Mouse (Mus musculus): Measurements from ENCODE around the gene Cfap206. TPM values are rescaled to one million over a fixed set of nuclear protein-coding genes. Genes with fewer than 3 reads are reported as not detected.

Cfap206 gene
- polyA plus RNA-seq, 1 experiment from 2014 or later: 0.16 TPM

- Histone ChIP-seq H3K9ac (no peak overlapping the region), H3K4me2 (no peak overlapping the region), H3K27me3 (ENCODE audit: insufficient read depth, low read length) (no peaks in the 10 kb centered on the region), H3K27ac (ENCODE audit: low read depth) (no peak overlapping the region), H3K4me1 (ENCODE audit: insufficient read depth) (no peaks in the 10 kb centered on the region), H3K4me3 (ENCODE audit: low read depth, low read length) (no peak overlapping the region), H3K36me3 (ENCODE audit: insufficient read depth) (peaks cover 36% of the 10 kb centered on the region), H3K9me3 (ENCODE audit: low read depth, low read length) (no peaks in the 10 kb centered on the region)
- WGBS: 80% methylated on average over 5 of the region's 5 CpGs
- DNase-seq (no peak), ATAC-seq (ENCODE audit: insufficient read depth) (no peak)
- TF ChIP-seq CTCF (IDR thresholded peaks at IDR 0.05; ENCODE audit: low read depth): no peak
Observed at GRCm38 (mm10) chr4:34639745-34640364, 90.2 kb downstream of the Cfap206 start.

Other genes with a start within 250 kb of the Cfap206 start
- 56.1 and 60.0 TPM in 2 replicates for gene Akirin2, start 179.3 kb downstream of the Cfap206 start, polyA plus RNA-seq (2014; fragmentation: Nextera tagmentation; extraction: Ambion mirVana)
- 105 and 108 TPM in 2 replicates for gene Orc3, start 115.3 kb downstream of the Cfap206 start, polyA plus RNA-seq (2014; fragmentation: Nextera tagmentation; extraction: Ambion mirVana)
- 57.5 and 61.8 TPM in 2 replicates for gene Rars2, start 115.2 kb downstream of the Cfap206 start, polyA plus RNA-seq (2014; fragmentation: Nextera tagmentation; extraction: Ambion mirVana)
- 52.5 and 59.4 TPM in 2 replicates for gene Slc35a1, start 42.8 kb downstream of the Cfap206 start, polyA plus RNA-seq (2014; fragmentation: Nextera tagmentation; extraction: Ambion mirVana)
- not detected in 2 replicates for gene Gm136, start 26.1 kb upstream of the Cfap206 start, polyA plus RNA-seq (2014; fragmentation: Nextera tagmentation; extraction: Ambion mirVana)
- 42.6 and 42.8 TPM in 2 replicates for gene Smim8, start 48.2 kb upstream of the Cfap206 start, polyA plus RNA-seq (2014; fragmentation: Nextera tagmentation; extraction: Ambion mirVana)
- 24.5 and 24.7 TPM in 2 replicates for gene Zfp292, start 152.8 kb upstream of the Cfap206 start, polyA plus RNA-seq (2014; fragmentation: Nextera tagmentation; extraction: Ambion mirVana)
- gene Cga, start 163.6 kb upstream of the Cfap206 start, polyA plus RNA-seq (2014; fragmentation: Nextera tagmentation; extraction: Ambion mirVana): not detected in 2 replicates

All from lung, embryonic 14.5 days (tissue).